Mouse (Mus musculus) intestine, postnatal 0 days (tissue): ENCODE data around the gene Paqr9. TPM values are rescaled to one million over a fixed set of nuclear protein-coding genes. Genes with fewer than 3 reads are reported as not detected.

Source experiments
- ATAC-seq: fragments of 200-750 bp; cut with Nextera tagmentation; 2 replicates; pipeline ENCODE4 v1.8.0; 2017; ENCODE audit warnings: mild to moderate bottlenecking, moderate TSS enrichment, moderate library complexity
- H3K27ac ChIP-seq: fragments of 300-500 bp; sonication (generic); 2 replicates; pipeline ENCODE4 v1.5.1; 2014; ENCODE audit warnings: mild to moderate bottlenecking, low read depth, low read length, moderate library complexity
- H3K27me3 ChIP-seq: fragments of 300-500 bp; sonication (generic); replicated peaks from 2 replicates; pipeline ENCODE4 v1.6.1; 2014; ENCODE audit warnings: low read length, mixed read lengths; ENCODE audit not compliant: control insufficient read depth, insufficient read depth
- H3K36me3 ChIP-seq: fragments of 300-500 bp; sonication (generic); 2 replicates; pipeline ENCODE4 v1.6.1; 2014; ENCODE audit warnings: mild to moderate bottlenecking, moderate library complexity; ENCODE audit not compliant: control insufficient read depth, insufficient read depth
- H3K4me1 ChIP-seq: fragments of 300-500 bp; sonication (generic); replicated peaks from 2 replicates; pipeline ENCODE4 v1.6.1; 2014; ENCODE audit warnings: antibody characterized with exemption, low read length, mixed read lengths; ENCODE audit not compliant: control insufficient read depth, insufficient read depth
- H3K4me2 ChIP-seq: fragments of 300-500 bp; sonication (generic); replicated peaks from 2 replicates; pipeline ENCODE4 v1.6.1; 2014; ENCODE audit warnings: low read depth, mild to moderate bottlenecking, moderate library complexity
- H3K4me3 ChIP-seq: fragments of 300-500 bp; sonication (generic); 2 replicates; pipeline ENCODE4 v1.5.1; 2014; ENCODE audit warnings: low read depth, low read length
- H3K9ac ChIP-seq: fragments of 300-500 bp; sonication (generic); 2 replicates; pipeline ENCODE4 v1.6.1; 2014; ENCODE audit warnings: mild to moderate bottlenecking, low read depth, low read length
- H3K9me3 ChIP-seq: fragments of 300-500 bp; sonication (generic); 2 replicates; pipeline ENCODE4 v1.6.1; 2016; ENCODE audit warnings: mixed run types; ENCODE audit not compliant: control insufficient read depth
- CTCF ChIP-seq: sonication (generic); IDR thresholded peaks from 2 replicates; pipeline ENCODE4 v1.5.1; 2016; ENCODE audit warnings: low read depth, mild to moderate bottlenecking, control low read depth, antibody characterized with exemption, moderate library complexity
- WGBS: fragments of 180-500 bp; shearing (Covaris S2); extraction: QIAGEN DNeasy Blood & Tissue Kit; methylation state at CpG from one replicate; pipeline ENCODE4 v1.1.7; 2014; 5-methylcytosine and 5-hydroxymethylcytosine counted together
- polyA plus RNA-seq: library from polyadenylated mRNA; unstranded; fragments of >200 nt; fragmentation: Nextera tagmentation; extraction: Ambion mirVana; gene quantifications from 2 replicates; pipeline ENCODE4 v1.2.1, GENCODE M21; 2015

Gene Paqr9
- polyA plus RNA-seq, 1 experiment from 2014 or later = 23.2 TPM

DNA sequence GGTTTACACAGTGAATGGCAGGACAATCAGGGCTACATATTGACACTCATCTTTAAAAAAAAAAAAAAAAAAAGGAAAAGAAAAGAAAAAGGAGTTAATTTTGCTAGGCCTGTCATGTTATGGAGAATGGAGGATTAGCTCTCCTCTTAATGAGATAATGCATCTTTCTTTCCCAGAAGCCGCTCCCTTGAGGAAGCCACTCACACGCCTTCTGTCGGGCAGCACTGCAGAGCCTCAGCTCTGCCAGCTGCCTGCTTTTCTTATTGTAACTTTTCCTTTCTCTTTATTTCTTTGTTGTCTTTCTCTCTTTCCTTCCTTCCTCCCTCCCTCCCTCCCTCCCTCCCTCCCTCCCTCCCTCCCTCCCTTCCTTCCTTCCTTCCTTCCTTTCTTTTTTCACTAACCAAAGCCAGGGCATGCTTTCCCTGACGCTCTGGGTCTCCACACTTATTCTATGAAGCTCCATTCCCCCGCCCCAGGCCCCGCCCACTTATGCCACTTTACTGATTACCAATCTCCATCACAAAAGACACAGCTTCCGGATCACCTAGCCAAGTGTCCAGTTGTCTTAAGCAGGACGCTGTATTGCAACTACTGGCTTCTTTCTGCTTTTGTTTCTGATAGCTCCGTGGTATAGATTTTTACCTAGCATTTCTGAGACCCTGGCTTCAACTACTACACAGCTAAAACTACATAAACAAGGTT is 54.1 kb downstream of the Paqr9 start:
- WGBS = 33% methylated on average over 9 of the region's 9 CpGs
- Histone ChIP-seq H3K27ac (no peak overlapping the region), H3K4me2 (no peak overlapping the region)

DNA sequence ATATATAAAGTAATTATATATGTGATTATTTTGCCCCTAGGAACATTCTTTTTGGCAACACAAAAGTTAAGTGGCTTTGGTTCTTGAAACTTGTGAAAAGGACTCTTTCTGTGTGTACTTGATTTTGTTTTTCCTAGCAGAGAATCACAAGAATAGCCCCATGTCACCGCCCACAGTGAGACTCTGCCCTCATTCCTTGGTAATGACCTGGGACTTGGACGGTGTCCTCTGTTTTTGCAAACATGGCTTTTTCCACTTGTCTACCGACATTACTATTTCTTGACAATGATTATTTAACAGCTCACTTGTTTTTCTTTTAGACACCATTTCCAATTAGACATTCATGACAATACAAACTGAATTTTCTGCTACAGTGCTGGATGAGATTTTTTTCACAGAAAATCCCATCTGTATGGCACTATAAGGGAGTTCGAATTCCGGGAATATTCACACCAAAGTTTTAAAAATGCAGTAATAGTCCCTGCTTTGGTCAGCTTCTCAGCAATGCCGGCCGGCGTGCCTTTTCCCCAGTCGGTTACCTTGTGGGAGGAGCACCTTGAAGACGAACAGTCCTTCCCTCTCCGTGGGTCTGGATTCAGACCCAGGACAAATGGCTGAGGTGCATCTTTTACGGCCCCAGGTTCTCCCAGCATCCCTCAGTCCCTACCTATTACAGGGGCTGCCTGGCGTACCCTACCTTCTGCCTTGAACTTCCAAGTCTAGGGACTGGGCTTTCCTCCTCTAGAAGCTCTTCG is 55.6 kb downstream of the Paqr9 start:
- H3K4me2 ChIP-seq = no peak overlapping the region
- no peaks in the 10 kb centered on the region for H3K9me3 ChIP-seq
- 67% methylated on average over 14 of the region's 14 CpGs for WGBS
- H3K9ac ChIP-seq = no peak overlapping the region
- no peaks in the 10 kb centered on the region for H3K27me3 ChIP-seq
- no peaks in the 10 kb centered on the region for H3K36me3 ChIP-seq
- H3K4me3 ChIP-seq = no peak overlapping the region
- H3K27ac ChIP-seq = no peak overlapping the region
- ATAC-seq = no peak
- no peak for TF ChIP-seq CTCF
- H3K4me1 ChIP-seq = no peaks in the 10 kb centered on the region

More for the DNA sequence above, 54.1 kb downstream of the Paqr9 start:
- Histone ChIP-seq H3K9me3 (no peaks in the 10 kb centered on the region), H3K27me3 (no peaks in the 10 kb centered on the region), H3K4me3 (no peak overlapping the region), H3K9ac (no peak overlapping the region), H3K4me1 (no peaks in the 10 kb centered on the region), H3K36me3 (no peaks in the 10 kb centered on the region)
- ATAC-seq = no peak
- no peak for TF ChIP-seq CTCF

DNA sequence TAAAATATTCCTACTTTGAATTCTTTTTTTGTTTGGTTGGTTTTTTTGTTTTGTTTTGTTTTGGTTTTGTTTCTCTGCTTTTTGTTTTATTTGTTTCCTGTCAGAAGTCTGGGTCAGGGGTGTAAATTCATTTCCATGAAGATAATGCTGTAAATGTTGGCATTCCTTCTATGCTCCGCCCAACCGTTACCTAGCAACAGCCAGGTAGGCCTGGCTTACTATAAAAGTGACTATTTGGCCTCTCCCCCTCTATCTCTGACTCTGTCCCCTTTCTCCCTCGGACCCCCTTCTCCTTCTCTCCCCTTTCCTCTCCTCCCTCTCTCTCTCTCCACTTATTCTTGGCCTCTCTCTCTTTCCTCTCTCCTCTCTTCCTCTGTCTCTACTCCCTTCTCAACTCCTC is 56.5 kb downstream of the Paqr9 start:
- Histone ChIP-seq H3K9ac (no peak overlapping the region), H3K4me3 (no peak overlapping the region), H3K27ac (no peak overlapping the region), H3K4me2 (no peak overlapping the region), H3K27me3 (no peaks in the 10 kb centered on the region), H3K4me1 (no peaks in the 10 kb centered on the region), H3K9me3 (no peaks in the 10 kb centered on the region), H3K36me3 (no peaks in the 10 kb centered on the region)
- ATAC-seq = no peak
- WGBS = 57% methylated on average over 3 of the region's 3 CpGs
- no peak for TF ChIP-seq CTCF

Other genes starting within 250 kb of the Paqr9 start
- gene Chst2, start 152.9 kb upstream of the Paqr9 start, polyA plus RNA-seq = 1.1 TPM in 2 replicates
- 97.5 and 112 TPM in 2 replicates for gene U2surp, start 47.7 kb upstream of the Paqr9 start, polyA plus RNA-seq
- 0.16 and 0.43 TPM in 2 replicates for gene Pcolce2, start 77.9 kb downstream of the Paqr9 start, polyA plus RNA-seq
- gene Trpc1, start 190.7 kb downstream of the Paqr9 start, polyA plus RNA-seq = 1.8 and 2.0 TPM in 2 replicates